Mouse (Mus musculus) kidney, adult 18-20 months (tissue): ENCODE data around the gene Sbno2.

Experiments used
- DNase-seq: peaks from one replicate; pipeline ENCODE4 v3.0.0; 2021

Gene Sbno2

DNA sequence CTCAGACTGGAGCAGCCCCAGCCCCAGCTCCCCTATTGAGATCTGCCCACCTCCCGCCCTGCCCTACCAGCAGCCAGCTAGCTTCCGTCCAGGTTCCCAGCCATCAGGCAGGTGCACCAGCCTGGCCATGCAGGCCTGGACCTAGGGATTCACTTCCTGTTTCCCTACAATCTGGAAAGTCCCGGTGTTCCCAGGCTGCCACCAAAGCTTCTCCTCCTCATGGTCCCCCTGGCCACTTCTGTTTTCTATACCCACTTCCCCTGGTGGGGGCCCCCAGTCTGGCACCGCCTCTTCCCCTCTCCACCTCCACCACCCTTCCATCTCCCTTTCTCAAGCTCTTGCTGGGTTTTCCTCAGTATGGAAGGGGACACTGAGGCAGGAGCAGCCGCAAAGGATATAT lies at the start of gene Sbno2:
Sbno2 (minus strand) TSS at position 112 of the 400 bp plus-strand sequence.
- no peak for DNase-seq

DNA sequence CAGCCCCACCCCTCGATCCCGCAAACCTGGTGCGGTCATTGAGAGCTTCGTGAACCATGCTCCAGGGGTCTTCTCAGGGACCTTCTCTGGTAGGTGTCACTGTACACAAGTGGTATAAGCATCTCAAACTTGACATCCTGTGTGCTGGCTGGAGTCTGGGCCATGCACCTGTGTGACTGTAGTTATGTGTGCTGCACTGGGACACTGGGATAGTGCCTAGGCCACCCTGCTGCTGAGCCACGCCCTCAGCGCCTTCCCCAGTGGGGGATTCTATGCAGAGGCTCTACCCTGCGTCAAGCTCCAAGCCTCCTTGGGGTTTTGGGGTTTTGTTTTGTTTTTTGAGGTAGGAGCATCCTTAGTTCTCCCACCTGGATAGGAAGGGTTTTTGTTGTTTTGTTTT lies 49.0 kb upstream of the Sbno2 start:
- DNase-seq, result no peak

DNA sequence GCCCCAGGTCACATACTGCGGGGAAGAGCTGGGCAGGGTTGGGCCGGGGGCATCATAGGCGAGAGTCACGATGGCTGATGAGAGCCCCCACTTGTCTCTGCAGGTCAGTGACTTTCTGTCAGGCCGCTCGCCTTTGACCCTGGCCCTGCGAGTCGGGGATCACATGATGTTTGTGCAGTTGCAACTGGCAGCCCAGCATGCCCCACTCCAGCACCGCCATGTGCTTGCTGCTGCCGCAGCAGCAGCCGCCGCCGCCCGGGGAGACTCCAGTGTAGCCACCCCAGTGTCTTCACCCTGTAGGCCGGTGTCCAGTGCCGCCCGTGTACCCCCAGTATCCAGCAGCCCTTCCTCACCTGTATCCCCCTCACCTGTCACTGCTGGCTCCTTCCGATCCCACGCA lies 48.3 kb upstream of the Sbno2 start:
- DNase-seq, result peak; percentile 66

DNA sequence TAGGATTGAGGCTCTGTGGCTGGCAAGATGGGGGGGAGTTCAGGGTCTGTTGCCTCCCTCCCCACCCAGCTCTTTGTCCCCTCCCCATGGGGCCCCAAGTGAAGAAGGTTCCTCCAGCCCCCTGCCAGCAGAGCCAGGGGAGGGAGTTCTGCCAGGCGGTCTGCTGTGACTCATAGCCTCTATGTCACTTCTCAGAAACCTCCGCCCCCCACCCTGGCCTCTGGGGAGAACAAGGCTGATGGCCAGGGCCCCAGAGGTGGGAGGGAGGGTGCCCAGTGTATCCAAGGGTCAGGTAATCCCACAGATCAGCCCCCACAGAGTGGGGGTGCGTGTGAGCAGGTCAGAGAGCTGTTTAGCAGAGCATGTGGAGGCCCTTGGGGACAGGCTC lies 47.5 kb upstream of the Sbno2 start:
- DNase-seq, result peak; percentile 78

DNA sequence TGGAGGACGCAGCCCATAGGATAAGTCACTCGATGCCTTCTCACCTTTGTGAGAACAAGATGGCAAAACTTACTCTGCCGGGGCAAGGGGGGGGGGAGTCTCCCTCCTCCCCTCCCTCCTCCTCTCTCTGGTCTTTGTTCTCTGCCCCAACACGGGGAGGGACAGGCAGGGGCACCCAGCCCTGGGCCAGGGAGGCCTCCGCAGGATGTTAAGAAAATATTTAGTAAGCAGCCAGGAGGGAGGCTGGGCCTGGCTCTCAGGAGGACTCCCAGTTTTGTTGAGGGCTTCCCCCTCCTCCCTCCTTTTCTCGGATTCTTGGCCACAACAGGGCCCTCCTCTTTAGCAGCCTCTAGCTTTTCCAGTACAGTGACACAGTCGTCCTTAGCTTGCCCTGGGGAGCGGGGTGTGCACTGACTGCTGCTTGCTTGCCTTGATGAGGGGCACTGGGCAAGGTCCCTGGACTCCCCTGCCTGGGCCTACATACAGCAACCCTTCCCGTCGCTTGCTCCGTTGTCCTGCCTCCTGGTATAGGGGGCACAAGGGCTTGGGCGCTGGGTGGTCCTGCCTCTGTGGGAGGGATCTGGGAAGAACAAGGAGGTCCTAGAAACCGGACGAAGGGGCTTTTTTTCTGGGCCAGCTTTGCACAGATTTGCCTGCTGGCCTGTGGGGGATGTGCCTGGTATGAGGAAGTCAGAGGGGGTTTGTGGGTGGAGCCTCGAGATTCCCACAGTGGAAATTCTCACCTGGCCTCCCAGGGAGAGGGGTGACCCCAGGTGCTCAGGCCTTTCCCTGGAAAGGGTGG lies 46.9 kb upstream of the Sbno2 start:
- DNase-seq, result peak; percentile 75

DNA sequence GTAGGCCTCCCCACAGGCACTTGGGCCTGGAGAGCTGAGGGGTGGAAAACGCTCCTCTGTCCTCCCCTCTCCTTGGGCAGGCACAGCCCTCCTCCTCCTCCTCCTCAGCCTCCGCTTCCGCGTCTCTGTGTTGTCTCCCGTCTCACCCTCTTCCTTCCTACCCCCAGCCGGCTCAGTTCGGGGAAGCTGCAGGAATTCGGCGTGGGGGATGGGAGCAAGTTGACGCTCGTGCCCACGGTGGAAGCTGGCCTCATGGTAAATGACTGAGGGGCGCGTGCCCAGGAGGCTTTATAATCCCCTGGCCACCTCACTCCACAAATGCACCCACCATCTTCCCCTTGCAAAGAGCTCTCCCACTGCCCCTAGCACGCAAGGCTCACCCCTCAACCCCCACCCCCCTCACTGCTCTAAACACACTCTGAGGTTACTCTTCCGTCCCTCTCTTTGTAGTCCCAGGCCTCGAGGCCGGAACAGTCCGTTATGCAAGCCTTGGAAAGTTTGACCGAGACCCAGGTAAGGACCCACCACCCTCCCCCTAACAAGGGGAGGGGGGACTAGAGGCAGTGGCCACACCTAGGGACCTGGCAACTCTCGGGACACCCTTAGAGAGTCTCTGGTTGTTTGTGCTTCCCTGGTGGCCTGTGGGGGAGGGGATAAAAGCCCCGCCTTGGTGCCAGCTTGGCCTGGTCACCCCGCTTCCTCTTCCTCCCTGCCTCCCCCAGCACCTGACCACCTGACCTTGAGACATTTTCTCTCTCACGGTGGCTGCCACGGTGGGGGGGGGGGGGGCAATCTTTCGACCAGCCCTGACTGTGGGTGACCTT lies 46.1 kb upstream of the Sbno2 start:
- peak; percentile 87 for DNase-seq

DNA sequence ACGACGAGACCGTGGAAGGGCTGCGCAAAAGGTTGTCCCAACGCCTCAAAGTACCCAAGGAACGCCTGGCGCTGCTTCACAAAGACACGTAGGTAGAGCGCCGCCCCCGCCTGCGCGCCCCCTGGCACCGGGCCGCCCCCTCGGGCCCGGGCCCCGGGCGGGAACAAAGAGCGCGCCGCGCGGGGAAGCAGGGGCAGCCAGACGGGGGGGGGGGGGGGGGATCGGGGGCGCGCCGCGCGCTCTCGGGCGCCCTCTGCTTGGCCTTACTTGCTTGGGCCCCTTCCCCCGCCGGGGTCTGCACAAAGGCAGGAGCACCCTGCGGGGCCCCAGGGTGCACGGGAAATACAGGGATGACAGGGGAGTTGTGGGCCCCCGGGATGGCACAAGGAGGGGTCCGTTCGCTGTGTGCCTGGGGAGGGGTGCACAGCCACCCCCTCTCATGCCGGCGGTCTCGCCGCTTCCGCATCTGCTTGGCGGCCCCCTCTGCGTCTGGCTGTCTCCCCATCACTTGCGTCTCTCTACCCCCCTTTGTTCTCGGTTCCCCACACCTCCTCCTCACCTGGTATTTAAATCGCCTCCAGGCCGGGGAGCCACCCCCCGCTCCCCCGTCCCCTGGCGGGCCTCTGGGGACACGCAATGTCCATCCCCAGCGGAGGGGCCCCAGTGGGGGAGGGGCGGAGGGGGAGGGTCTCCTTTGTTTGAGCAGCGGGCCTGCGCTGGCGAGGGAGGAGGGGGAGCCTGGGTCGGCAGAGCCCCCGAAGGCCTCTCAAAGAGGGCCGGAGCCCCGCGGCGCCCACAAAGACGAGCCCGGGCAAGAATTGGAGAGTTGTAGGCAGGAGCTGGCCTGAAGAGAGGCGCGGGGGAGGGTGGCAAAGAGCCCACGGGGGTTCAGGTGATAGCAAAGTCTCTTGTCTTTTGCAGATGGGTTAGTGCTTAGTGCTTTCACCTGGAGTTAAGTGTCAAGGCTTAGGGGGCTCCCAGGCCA lies 45.1 kb upstream of the Sbno2 start:
- peak; percentile 64 for DNase-seq

DNA sequence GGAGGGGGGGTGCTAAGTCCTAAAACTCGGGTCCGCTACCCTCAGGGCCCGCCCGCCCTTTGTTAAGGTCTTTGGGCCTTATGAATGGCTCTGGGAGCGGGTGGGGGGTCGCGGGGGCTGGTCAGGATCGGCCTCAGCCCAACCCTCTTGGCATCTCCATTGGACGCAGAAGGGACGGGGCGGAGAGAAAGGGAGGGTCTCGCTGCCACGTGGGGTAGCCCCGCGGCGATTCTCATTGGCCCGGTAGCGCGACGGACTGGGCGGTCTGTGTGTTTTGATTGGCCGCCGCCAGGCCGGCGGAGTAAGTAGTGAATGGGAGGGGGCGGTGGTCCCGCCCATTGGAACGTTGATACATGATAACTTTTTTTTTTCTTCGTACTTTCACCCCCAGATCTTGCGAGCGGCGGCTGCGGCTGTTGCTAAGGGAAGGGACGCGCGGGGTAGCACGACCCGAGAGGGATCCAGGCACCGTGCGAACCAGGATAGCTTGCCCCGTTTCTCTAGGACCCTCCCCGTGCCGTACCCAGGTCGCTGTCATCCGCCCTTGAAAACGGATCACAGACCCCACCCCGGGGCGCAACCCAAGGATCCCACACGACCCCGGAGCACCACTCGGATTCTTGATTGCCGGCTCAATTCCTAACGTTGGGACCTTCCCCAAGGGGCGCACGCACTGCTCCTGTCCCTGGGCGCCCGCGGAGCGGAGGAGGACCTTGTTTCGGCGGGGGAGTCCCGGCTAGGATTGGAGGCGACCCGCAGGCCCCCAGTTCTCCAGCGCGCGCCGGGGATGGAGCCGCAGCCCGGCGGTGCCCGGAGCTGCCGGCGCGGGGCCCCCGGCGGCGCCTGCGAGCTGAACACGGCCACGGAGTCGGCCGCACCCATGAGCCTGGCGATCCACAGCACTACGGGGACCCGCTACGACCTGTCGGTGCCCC lies 44.2 kb upstream of the Sbno2 start:
- DNase-seq, result peak; percentile 98

DNA sequence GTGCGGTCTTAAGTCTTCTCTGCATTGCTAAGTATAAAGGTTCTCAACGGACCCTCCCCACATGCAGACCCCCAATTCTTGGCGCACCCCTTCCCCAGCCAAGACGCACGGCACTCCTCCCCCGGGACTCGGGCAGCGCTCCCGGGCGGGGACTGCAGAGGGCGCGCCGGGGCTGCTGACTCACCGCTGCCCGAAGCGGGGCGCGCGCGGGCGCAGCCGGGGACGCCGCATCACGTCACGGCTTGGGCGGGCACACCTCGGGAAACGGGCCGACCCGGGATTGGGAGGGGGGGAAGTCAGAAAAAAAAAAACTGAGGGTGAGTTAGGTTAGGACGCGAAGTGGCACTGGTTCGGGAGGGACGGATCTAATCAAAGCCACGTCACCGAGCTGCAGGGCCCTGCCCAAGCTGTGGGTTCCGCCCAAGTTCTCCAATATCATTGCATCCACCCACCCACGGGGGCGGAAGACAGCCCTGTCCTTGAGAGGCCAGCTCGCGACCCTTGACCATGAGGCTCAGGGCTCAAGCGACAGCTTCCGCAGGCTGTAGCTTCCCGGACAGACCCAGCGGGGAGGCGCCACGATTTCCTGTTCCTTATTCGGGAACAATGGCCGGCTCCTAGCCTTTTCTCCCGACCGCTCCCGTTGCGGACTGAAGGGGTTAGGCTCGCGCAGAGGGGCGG lies 43.4 kb upstream of the Sbno2 start:
- DNase-seq, result peak; percentile 97

DNA sequence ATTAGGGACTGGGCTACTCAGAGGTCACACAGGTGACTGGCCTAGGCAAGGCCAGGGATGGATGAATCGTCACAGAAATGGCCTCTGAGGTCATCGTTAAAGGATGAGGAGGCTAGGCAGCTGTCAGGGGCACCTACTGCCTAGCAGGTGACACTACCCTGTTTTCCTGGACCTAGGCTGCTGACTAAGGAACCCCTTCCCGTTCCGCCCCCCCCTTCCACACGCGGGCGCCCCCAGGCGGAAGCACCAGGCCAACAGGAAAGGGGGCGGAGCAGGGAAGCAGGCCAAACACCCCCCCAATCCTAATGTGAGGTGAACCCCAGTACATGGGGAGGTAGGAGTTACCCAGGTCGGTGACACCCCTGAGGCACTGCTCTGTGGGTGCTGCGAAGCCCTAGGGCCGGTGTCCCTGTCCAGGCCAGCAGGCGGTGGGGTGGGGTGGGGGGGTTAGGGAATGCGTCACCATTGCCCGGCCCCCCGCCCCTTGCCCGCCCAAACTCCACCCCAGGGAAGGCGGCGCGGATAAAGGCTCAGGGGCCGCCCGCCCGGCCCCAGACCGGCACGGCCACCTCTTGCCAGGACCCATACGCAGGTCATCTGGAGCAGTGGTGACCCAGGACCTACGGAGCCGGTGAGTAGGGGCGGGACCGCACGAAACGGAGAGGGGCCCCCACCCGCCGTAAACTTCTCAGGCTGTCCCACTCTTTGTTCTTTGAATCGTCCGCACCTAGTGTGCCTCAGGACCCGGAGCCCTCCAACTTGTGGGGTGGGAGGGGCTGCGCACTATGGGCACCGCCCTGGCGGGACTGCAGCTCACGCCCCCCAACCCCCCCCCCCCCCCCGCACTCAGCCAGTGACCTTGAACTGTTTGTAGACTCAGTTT lies 42.6 kb upstream of the Sbno2 start, which contains the start of gene Midn:
Midn (plus strand) TSS at position 554 of the 883 bp plus-strand sequence.
- DNase-seq, result peak; percentile 92

DNA sequence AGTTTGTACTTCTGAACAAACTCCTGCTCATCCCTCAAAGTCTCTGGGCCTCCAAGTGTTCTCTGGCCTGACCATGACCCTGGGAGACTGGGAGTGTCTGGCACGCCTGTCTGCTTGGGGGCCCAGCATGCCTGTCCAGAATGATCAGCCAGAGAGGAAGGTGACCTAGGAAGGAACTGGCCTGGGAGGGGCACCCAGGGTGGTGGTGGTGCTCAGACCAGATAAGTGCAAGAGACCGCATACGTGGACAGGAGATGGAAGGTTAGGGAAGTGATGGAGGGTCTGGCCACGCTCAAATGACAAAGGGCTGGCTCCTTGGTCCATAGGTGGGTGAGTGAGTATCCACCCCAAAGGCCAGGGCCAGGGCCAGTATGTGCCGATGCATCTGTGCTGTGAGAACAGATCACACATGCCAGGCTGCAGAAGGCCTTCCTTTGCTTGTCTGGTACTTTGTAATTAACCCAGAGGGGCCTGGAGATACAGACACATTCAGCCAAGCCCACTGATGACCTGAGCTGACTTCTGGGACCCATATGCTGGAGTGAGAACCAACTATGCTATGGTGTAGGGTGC lies 41.9 kb upstream of the Sbno2 start:
- DNase-seq, result peak; percentile 43

DNA sequence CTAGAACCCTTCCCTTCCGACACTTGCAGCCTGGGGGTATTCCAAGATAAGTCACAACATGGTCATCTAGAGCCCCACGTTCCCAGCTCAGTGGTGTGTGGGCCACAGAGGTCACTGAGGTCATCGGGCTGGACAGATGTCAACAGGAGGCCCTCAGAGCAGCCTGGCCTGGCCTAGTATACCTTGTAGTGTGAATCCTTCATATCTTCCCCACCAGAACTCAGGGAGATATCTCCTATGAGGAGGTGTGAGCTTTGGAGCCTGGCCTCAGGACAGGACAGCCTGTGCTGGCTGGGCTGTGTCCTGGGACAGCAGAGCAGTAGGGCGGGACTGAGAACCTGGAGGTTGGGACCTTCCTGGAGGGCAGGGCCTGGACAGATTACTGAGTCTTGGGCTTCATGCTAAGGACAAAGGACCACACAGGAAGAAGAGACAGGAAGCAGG lies 41.2 kb upstream of the Sbno2 start:
- peak; percentile 71 for DNase-seq

DNA sequence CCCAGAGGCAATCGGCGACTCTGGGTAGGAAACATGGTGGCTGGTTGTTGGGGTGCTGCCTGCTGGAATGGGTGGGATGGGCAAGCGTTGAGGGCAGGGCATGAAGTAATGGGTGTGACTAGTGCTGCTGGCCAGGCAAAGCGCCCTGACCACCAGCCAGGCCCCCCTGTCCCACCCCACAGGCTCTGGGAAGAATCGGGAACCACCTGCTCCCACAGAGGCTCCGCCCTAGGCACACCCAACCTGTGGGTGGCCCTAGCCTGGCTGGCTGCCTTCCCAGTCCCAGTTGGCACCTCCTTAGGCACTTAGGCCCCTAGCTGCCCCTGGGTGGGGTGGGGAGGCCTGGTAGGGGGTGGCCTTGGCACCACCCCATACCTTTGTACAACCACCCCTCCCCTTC lies 40.5 kb upstream of the Sbno2 start:
- peak; percentile 79 for DNase-seq

DNA sequence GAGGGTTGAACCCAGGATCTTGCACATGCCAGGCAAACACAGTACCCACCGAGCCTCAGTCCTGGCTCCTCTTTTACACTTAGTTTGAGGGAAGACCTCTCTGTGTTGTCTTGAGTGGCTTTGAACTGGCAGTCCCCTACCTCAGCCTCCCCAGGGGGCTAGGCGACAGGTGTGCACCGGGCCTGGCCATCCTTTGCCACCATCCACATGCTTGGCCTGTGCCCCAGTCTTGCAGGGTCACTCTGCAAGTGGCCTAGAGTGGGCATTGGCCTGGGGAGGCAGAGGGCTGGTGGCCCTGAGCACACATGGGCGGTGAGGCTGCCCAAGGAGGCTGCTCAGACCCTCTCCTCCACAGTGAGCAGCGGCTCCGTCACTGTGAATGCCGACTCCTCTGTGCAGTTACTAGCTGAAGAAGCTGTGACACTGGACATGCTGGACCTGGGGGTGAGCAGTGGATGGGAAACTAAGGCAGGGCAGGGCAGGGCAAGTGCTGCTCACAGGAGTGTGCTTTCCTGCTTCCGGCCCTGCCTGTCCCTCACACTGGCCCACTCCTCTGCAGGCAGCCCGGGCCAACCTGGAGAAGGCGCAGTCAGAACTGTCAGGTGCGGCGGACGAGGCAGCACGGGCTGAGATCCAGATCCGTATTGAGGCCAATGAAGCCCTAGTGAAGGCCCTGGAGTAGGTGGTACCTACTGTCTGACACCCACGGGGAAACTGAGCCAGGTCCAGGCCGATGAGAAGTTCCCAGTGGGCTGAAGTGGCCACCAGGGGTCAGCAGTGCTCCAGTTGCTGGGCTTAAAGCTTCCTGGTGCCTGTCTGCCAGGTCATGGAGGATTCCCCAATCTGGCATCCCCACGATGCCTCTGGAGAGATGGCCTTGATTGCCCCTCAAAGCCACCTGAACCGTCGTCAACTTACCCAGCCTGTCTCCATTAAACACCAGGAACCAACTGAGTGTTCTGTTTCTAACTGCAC lies 39.8 kb upstream of the Sbno2 start:
- DNase-seq, result peak; percentile 79

DNA sequence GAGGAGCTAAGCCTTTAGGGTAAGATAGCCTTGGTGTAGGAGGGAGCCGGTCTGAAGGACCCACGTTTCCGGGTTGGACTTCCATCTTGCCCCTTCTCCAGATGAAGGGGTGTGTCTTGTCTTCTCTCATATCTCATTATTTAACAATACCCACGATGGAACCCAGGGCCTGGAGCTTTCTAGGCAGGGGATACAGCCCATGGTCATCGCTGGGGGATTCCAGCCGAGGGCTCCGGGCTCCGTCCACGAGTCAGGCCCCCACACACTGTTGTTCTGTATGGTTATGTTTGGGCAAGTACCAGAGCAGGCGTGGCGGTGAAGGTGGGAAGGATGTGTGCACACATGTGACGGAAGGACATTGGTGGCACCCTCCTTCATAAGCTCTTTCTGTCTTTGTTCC lies 38.8 kb upstream of the Sbno2 start:
- DNase-seq, result no peak

DNA sequence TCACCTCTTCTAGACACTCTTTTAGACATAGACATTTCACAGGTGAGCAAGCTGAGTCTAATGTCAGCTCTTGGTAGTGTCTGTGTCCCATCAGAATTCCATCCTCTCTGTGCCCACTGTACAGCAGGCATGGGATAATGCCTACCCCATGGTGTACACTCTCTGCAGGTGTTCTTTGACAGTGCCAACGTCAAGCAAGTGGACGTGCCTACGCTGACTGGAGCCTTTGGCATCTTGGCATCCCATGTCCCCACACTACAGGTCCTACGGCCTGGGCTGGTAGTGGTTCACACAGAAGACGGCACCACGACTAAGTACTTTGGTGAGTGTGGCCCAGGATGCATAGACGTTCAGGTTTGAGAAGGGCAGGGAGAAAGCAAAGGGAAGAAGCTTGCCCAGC lies 38.3 kb upstream of the Sbno2 start:
- no peak for DNase-seq

DNA sequence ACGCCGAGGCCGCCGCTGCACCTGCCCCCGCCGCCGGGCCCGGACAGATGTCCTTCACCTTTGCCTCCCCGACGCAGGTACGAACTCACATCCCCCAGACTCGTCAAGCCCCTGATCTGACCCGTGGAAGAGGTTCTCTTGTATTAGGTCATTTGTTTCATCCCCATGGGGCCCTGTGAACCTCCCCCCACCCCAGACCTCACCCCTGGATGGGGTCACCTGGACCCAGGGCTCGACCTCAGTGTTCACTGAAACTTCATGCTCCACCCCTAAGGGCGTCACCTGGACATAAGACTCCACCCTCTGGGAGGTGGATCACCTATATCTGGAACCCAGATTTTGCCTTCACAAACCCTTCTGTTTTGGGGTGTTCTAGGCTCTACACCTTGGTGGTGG lies 37.2 kb upstream of the Sbno2 start:
- no peak for DNase-seq

DNA sequence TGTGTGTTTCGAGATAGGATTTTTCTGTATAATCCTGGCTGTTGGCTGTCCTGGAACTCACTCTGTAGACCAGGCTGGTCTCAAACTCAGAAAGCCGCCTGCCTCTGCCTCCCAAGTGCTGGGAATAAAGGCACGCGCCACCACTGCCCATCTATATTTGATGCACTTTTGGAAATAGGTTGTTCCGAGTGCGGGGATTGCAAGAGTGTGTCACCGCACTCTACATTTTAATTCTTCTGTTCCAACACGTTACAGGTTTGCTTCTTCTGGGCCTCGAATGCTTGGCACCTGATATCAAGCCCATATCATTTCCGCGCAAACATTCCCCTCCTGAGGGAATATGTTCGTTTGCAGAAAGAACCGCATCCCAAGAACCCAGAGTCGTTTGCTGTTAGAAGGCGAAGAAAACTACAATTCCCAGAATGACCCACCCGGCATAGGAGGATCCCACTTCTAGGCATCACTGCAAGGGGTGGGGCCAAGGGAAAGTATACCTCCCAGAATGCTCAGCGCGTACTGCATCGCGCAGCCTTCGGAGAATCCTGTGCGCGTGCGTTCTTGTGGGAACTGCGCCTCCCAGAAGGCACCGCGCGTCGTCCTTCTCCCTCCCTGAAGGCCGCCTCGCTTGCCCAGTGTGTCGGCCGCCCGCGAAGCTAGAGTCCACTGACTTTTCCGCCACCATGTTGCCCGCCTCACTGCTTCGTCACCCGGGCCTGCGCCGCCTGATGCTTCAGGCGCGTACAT lies 36.6 kb upstream of the Sbno2 start:
- DNase-seq, result peak; percentile 94
